In genomic region chr19:41517006-41517405, GRCm38 (mm10) we compare ENCODE assay signal across 26 mouse cellular contexts. TPM values are rescaled to one million over a fixed set of nuclear protein-coding genes. Genes with fewer than 3 reads are reported as not detected.
DNase-seq lines count a peak whose midpoint lies in the region; ATAC-seq lines count a peak whose summit lies in the region.
"Had no signal": no experiment of that assay in that cellular context is flagged by ENCODE, and none has a peak within 500 bp of the region (broad histone marks: within the 10 kb centered on the region; RNA-seq: fewer than 3 reads in every experiment).

No protein-coding gene starts in this region.

- H3K27me3 ChIP-seq in liver, embryonic 16.5 days (ENCODE audit: control insufficient read depth, insufficient read depth, low read depth, low read length) = no peaks in the 10 kb centered on the region
- no peaks in the 10 kb centered on the region for H3K27me3 ChIP-seq in liver, embryonic 11.5 days (replicated peaks; ENCODE audit: control insufficient read depth, insufficient read depth, low read length)
- H3K27me3 ChIP-seq: CH12.LX; embryonic facial prominence, embryonic 13.5 days; embryonic facial prominence, embryonic 15.5 days; forebrain, embryonic 13.5 days; forebrain, embryonic 15.5 days had no signal

- H3K4me3 ChIP-seq in liver, embryonic 16.5 days (ENCODE audit: low read depth, low read length) = no peak overlapping the region
- H3K4me3 ChIP-seq in liver, embryonic 11.5 days (ENCODE audit: low read depth, low read length) = no peak overlapping the region
- H3K4me3 ChIP-seq: embryonic facial prominence, embryonic 13.5 days; embryonic facial prominence, embryonic 15.5 days; erythroblast, embryonic 14.5 days; forebrain, embryonic 13.5 days; forebrain, embryonic 15.5 days had no signal

- no peaks in the 10 kb centered on the region for H3K9me3 ChIP-seq in liver, embryonic 16.5 days (replicated peaks; ENCODE audit: control insufficient read depth, low read length)
- no peaks in the 10 kb centered on the region for H3K9me3 ChIP-seq in liver, embryonic 11.5 days (ENCODE audit: control insufficient read depth, low read length)
- H3K9me3 ChIP-seq: embryonic facial prominence, embryonic 13.5 days; embryonic facial prominence, embryonic 15.5 days; forebrain, embryonic 13.5 days; forebrain, embryonic 15.5 days; G1E had no signal

- WGBS in liver, embryonic 16.5 days (ENCODE audit: insufficient replicate concordance) = 80% methylated on average over 3 of the region's 3 CpGs
- WGBS in liver, embryonic 11.5 days = 86% methylated on average over 3 of the region's 3 CpGs

- no peaks in the 10 kb centered on the region for H3K36me3 ChIP-seq in liver, embryonic 16.5 days (ENCODE audit: control insufficient read depth, insufficient read depth)
- H3K36me3 ChIP-seq in liver, embryonic 11.5 days (ENCODE audit: control insufficient read depth, insufficient read depth, low read length) = no peaks in the 10 kb centered on the region
- H3K36me3 ChIP-seq: embryonic facial prominence, embryonic 13.5 days; embryonic facial prominence, embryonic 15.5 days; forebrain, embryonic 15.5 days had no signal

- 0 out of 2 replicates have a peak overlapping the region, but pooled peaks have one; percentile 10 for H3K27ac ChIP-seq in liver, embryonic 16.5 days (ENCODE audit: low read length)
- H3K27ac ChIP-seq in liver, embryonic 11.5 days (ENCODE audit: low read depth, low read length) = no peak overlapping the region
- H3K27ac ChIP-seq: embryonic facial prominence, embryonic 13.5 days; embryonic facial prominence, embryonic 15.5 days; forebrain, embryonic 13.5 days; forebrain, embryonic 15.5 days had no signal

- peaks cover 3% of the 10 kb centered on the region for H3K4me1 ChIP-seq in liver, embryonic 16.5 days (ENCODE audit: control insufficient read depth, low read depth, low read length)
- no peaks in the 10 kb centered on the region for H3K4me1 ChIP-seq in liver, embryonic 11.5 days (replicated peaks; ENCODE audit: control insufficient read depth, insufficient read depth, low read length)
- H3K4me1 ChIP-seq: embryonic facial prominence, embryonic 13.5 days; embryonic facial prominence, embryonic 15.5 days had no signal

- H3K4me2 ChIP-seq in liver, embryonic 16.5 days (ENCODE audit: low read depth, low read length) = no peak overlapping the region
- no peak overlapping the region for H3K4me2 ChIP-seq in liver, embryonic 11.5 days
- H3K4me2 ChIP-seq: embryonic facial prominence, embryonic 13.5 days; embryonic facial prominence, embryonic 15.5 days; forebrain, embryonic 13.5 days; forebrain, embryonic 15.5 days had no signal

- ATAC-seq in liver, embryonic 16.5 days (ENCODE audit: low read depth) = no peak
- no peak for ATAC-seq in liver, embryonic 11.5 days (replicated peaks; ENCODE audit: low FRiP score)
- peak; percentile 55; the same call in 1 of the 2 replicates for ATAC-seq in megakaryocyte-erythroid progenitor cell, adult 5-6 weeks (replicated peaks; ENCODE audit: low FRiP score, low TSS enrichment, poor library complexity, severe bottlenecking)
- ATAC-seq: CD4-positive, CD25-positive, alpha-beta regulatory T cell, adult 4 months; forebrain, embryonic 13.5 days; forebrain, embryonic 15.5 days; forebrain, postnatal 0 days had no signal

- H3K9ac ChIP-seq in liver, embryonic 16.5 days (ENCODE audit: low read depth, low read length) = no peak overlapping the region
- no peak overlapping the region for H3K9ac ChIP-seq in liver, embryonic 11.5 days (ENCODE audit: low read depth, low read length)
- H3K9ac ChIP-seq: embryonic facial prominence, embryonic 13.5 days; embryonic facial prominence, embryonic 15.5 days; forebrain, embryonic 13.5 days; forebrain, embryonic 15.5 days; forebrain, postnatal 0 days had no signal

- no peak for DNase-seq in liver, embryonic 11.5 days (ENCODE audit: low spot score)
- peak; percentile 37 for DNase-seq in retina, postnatal 1 day
- DNase-seq in retina, embryonic 14.5 days (ENCODE audit: low spot score) = no peak
- DNase-seq in thymus, postnatal 25 days = no peak
- DNase-seq: adrenal gland, adult 2 months; adrenal gland, postnatal 10 days; adrenal gland, postnatal 25 days; B cell, adult 2 months; cerebellum, adult 11 months; cerebellum, adult 18-20 months; cerebellum, adult 8-10 months; cerebellum, adult 9-11 months; cerebellum, postnatal 14 days; cerebellum, postnatal 36 days; embryo, embryonic 11 days; forebrain, postnatal 0 days had no signal

RNA-seq across cellular contexts. Expression of gene Lcor, which starts 34.6 kb away (rescaled TPM):
- 6.3 and 6.9 TPM in 2 replicates for polyA plus RNA-seq in liver, embryonic 16.5 days (2015; fragmentation: Nextera tagmentation; extraction: Ambion mirVana)
- polyA plus RNA-seq in liver, embryonic 11.5 days (2014; fragmentation: Nextera tagmentation; extraction: Ambion mirVana) = 10.0 and 10.4 TPM in 2 replicates
- total RNA-seq in megakaryocyte-erythroid progenitor cell, adult 5-6 weeks (2014; fragmentation: Nextera tagmentation) = 13.4 and 15.5 TPM in 2 replicates
- 13.1 and 16.9 TPM in 2 replicates for total RNA-seq in megakaryocyte-erythroid progenitor cell, adult 5-6 weeks (2017)
